Mouse (Mus musculus) colon, adult 2 months (tissue): ENCODE results near the gene Mrpl38. TPM values are rescaled to one million over a fixed set of nuclear protein-coding genes. Genes with fewer than 3 reads are reported as not detected.

Experiments used
- polyA plus RNA-seq: library from polyadenylated mRNA; depleted of rRNA; stranded (reverse); fragments of >200 nt; gene quantifications from 2 replicates; pipeline ENCODE4 v1.2.3, GENCODE M21; 2012; rRNA removed

Mrpl38 gene
- 51.1 and 52.2 TPM in 2 replicates for polyA plus RNA-seq

GRCm38 (mm10) chr11:116138468-116139138, at the start of gene Mrpl38:
Mrpl38 (minus strand) TSS chr11:116138868.

GRCm38 (mm10) chr11:116167884-116168439, 29.3 kb upstream of the Mrpl38 start, which contains the start of gene Fbf1:
Fbf1 (minus strand) TSS chr11:116168166.

GRCm38 (mm10) chr11:116130488-116131205, 8.0 kb downstream of the Mrpl38 start, which contains the start of gene Trim65:
Trim65 (minus strand) TSS chr11:116131128.

GRCm38 (mm10) chr11:116127156-116127980, 11.3 kb downstream of the Mrpl38 start, which contains the start of gene Trim47:
Trim47 (minus strand) TSS chr11:116127210.

GRCm38 (mm10) chr11:116086258-116087193, 52.1 kb downstream of the Mrpl38 start, which contains the start of gene Wbp2:
Wbp2 (minus strand) TSS chr11:116086995.

Other genes starting within 250 kb of the Mrpl38 start
- 6.9 and 11.9 TPM in 2 replicates for gene Smim5, start 238.9 kb downstream of the Mrpl38 start, polyA plus RNA-seq
- 41.7 and 44.8 TPM in 2 replicates for gene Smim6, start 226.9 kb downstream of the Mrpl38 start, polyA plus RNA-seq
- 22.2 and 24.5 TPM in 2 replicates for gene Sap30bp, start 205.6 kb downstream of the Mrpl38 start, polyA plus RNA-seq
- 13.6 and 14.4 TPM in 2 replicates for gene Recql5, start 205.4 kb downstream of the Mrpl38 start, polyA plus RNA-seq
- gene Itgb4, start 164.2 kb downstream of the Mrpl38 start, polyA plus RNA-seq, result 98.9 and 117 TPM in 2 replicates
- gene Galk1, start 126.1 kb downstream of the Mrpl38 start, polyA plus RNA-seq, result 43.0 and 47.7 TPM in 2 replicates
- gene H3f3b, start 110.9 kb downstream of the Mrpl38 start, polyA plus RNA-seq, result 237 and 327 TPM in 2 replicates
- 27.9 and 33.1 TPM in 2 replicates for gene Unk, start 108.5 kb downstream of the Mrpl38 start, polyA plus RNA-seq
- gene Unc13d, start 60.9 kb downstream of the Mrpl38 start, polyA plus RNA-seq, result 11.2 and 12.9 TPM in 2 replicates
- 158 and 189 TPM in 2 replicates for gene Wbp2, start 51.9 kb downstream of the Mrpl38 start, polyA plus RNA-seq
- 48.3 and 54.4 TPM in 2 replicates for gene Trim47, start 11.7 kb downstream of the Mrpl38 start, polyA plus RNA-seq
- gene Trim65, start 7.7 kb downstream of the Mrpl38 start, polyA plus RNA-seq, result 14.0 and 14.8 TPM in 2 replicates
- 12.7 and 13.8 TPM in 2 replicates for gene Fbf1, start 29.3 kb upstream of the Mrpl38 start, polyA plus RNA-seq
- gene Ten1, start 60.0 kb upstream of the Mrpl38 start, polyA plus RNA-seq, result 38.5 and 41.2 TPM in 2 replicates
- gene Acox1, start 60.2 kb upstream of the Mrpl38 start, polyA plus RNA-seq, result 78.2 and 84.8 TPM in 2 replicates
- gene Evpl, start 99.2 kb upstream of the Mrpl38 start, polyA plus RNA-seq, result 13.5 and 16.2 TPM in 2 replicates
- 35.2 and 35.5 TPM in 2 replicates for gene Srp68, start 135.3 kb upstream of the Mrpl38 start, polyA plus RNA-seq
- gene Galr2, start 142.1 kb upstream of the Mrpl38 start, polyA plus RNA-seq, result 6.3 and 13.7 TPM in 2 replicates
- 28.0 and 29.4 TPM in 2 replicates for gene Exoc7, start 168.4 kb upstream of the Mrpl38 start, polyA plus RNA-seq
- 0.79 and 1.2 TPM in 2 replicates for gene Foxj1, start 196.5 kb upstream of the Mrpl38 start, polyA plus RNA-seq